Mouse (Mus musculus): ENCODE data around the gene Ush2a. TPM values are rescaled to one million over a fixed set of nuclear protein-coding genes. Genes with fewer than 3 reads are reported as not detected.

Ush2a gene
- polyA plus RNA-seq, 1 experiment: 4.2 TPM

DNA sequence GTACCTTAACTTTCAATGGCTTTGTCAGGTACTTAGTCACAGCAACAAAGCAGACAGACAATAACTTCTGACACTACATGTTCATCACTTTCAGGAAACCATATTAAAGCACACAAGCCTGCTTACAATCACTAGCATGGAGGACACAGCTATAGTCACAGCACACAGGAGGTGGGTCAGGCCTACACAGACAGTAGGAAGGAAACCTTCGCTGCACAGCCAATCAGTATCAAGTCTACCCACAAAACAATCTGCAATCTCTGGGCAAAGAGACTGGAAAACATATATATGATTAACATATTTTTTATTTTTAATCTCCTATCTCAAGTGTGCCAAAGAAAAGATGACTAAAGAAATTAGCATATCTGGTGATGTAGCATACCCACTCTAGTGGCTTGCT is 743.0 kb downstream of the Ush2a start:
- Histone ChIP-seq H3K36me3 (ENCODE audit: control insufficient read depth, insufficient read depth, low read length) (no peaks in the 10 kb centered on the region), H3K27me3 (ENCODE audit: control insufficient read depth, insufficient read depth, low read length) (no peaks in the 10 kb centered on the region), H3K27ac (ENCODE audit: control insufficient read depth, insufficient read depth, low read depth, low read length) (no peak overlapping the region), H3K4me1 (ENCODE audit: control insufficient read depth, insufficient read depth, low read length) (peaks cover 5% of the 10 kb centered on the region), H3K4me3 (ENCODE audit: control insufficient read depth, low read depth, low read length) (no peak overlapping the region)
- no peak for TF ChIP-seq CTCF (IDR thresholded peaks at IDR 0.05; ENCODE audit: control insufficient read depth, insufficient read depth, insufficient replicate concordance, low read depth, low read length)
- no peak for TF ChIP-seq POLR2A (IDR thresholded peaks at IDR 0.05; ENCODE audit: control insufficient read depth, low read depth, low read length)

- TF ChIP-seq CTCF (IDR thresholded peaks at IDR 0.05; ENCODE audit: control insufficient read depth, insufficient read depth, insufficient replicate concordance, low read depth, low read length): no peak
- H3K27ac ChIP-seq (ENCODE audit: control insufficient read depth, insufficient read depth, low read depth, low read length): no peak overlapping the region
- H3K4me1 ChIP-seq (ENCODE audit: control insufficient read depth, insufficient read depth, low read length): peaks cover 5% of the 10 kb centered on the region
- no peak overlapping the region for H3K4me3 ChIP-seq (ENCODE audit: control insufficient read depth, low read depth, low read length)
- no peaks in the 10 kb centered on the region for H3K36me3 ChIP-seq (ENCODE audit: control insufficient read depth, insufficient read depth, low read length)
- H3K27me3 ChIP-seq (ENCODE audit: control insufficient read depth, insufficient read depth, low read length): no peaks in the 10 kb centered on the region
Observed at GRCm38 (mm10) chr1:189006267-189006666, 744.4 kb downstream of the Ush2a start.

GRCm38 (mm10) chr1:189006826-189007225 is 745.0 kb downstream of the Ush2a start:
- peak overlapping the region; percentile 77 for H3K4me3 ChIP-seq (ENCODE audit: control insufficient read depth, low read depth, low read length)
- no peak overlapping the region for H3K27ac ChIP-seq (ENCODE audit: control insufficient read depth, insufficient read depth, low read depth, low read length)
- peaks cover 5% of the 10 kb centered on the region for H3K4me1 ChIP-seq (ENCODE audit: control insufficient read depth, insufficient read depth, low read length)
- TF ChIP-seq CTCF (IDR thresholded peaks at IDR 0.05; ENCODE audit: control insufficient read depth, insufficient read depth, insufficient replicate concordance, low read depth, low read length) (no peak), POLR2A (IDR thresholded peaks at IDR 0.05; ENCODE audit: control insufficient read depth, low read depth, low read length) (no peak)
- H3K36me3 ChIP-seq (ENCODE audit: control insufficient read depth, insufficient read depth, low read length): no peaks in the 10 kb centered on the region
- no peaks in the 10 kb centered on the region for H3K27me3 ChIP-seq (ENCODE audit: control insufficient read depth, insufficient read depth, low read length)

GRCm38 (mm10) chr1:189007239-189007979 is 745.6 kb downstream of the Ush2a start, which contains the start of gene Kctd3:
Kctd3 (minus strand) TSS chr1:189007841.
- peaks cover 5% of the 10 kb centered on the region for H3K4me1 ChIP-seq (ENCODE audit: control insufficient read depth, insufficient read depth, low read length)
- H3K27me3 ChIP-seq (ENCODE audit: control insufficient read depth, insufficient read depth, low read length): no peaks in the 10 kb centered on the region
- TF ChIP-seq POLR2A (IDR thresholded peaks at IDR 0.05; ENCODE audit: control insufficient read depth, low read depth, low read length): peak; percentile 80
- no peak for TF ChIP-seq CTCF (IDR thresholded peaks at IDR 0.05; ENCODE audit: control insufficient read depth, insufficient read depth, insufficient replicate concordance, low read depth, low read length)
- no peaks in the 10 kb centered on the region for H3K36me3 ChIP-seq (ENCODE audit: control insufficient read depth, insufficient read depth, low read length)
- peak within 1 kb of the TSS; percentile 77 for H3K4me3 ChIP-seq (ENCODE audit: control insufficient read depth, low read depth, low read length)
- 0 out of 2 replicates have a peak within 1 kb of the TSS, but pooled peaks have one; percentile 10 for H3K27ac ChIP-seq (ENCODE audit: control insufficient read depth, insufficient read depth, low read depth, low read length)

DNA sequence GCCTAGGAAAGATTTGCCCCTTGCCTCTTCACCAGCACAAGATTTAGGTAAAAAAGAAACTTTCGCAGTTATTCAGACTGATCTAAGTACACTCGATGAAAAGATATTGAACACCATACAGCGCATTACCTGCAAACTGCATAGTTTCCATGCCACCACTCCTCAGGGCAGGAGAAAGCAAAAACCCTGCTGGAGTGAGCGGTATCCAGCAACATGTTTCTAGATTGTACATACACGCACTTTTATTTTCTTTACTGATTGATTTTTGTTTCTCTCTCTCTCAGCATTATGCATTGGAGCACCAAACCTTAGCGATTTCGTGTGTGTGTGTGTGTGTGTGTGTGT is 746.1 kb downstream of the Ush2a start:
- Histone ChIP-seq H3K4me3 (ENCODE audit: control insufficient read depth, low read depth, low read length) (peak overlapping the region; percentile 23), H3K27me3 (ENCODE audit: control insufficient read depth, insufficient read depth, low read length) (no peaks in the 10 kb centered on the region), H3K27ac (ENCODE audit: control insufficient read depth, insufficient read depth, low read depth, low read length) (no peak overlapping the region), H3K36me3 (ENCODE audit: control insufficient read depth, insufficient read depth, low read length) (no peaks in the 10 kb centered on the region), H3K4me1 (ENCODE audit: control insufficient read depth, insufficient read depth, low read length) (peaks cover 5% of the 10 kb centered on the region)
- TF ChIP-seq CTCF (IDR thresholded peaks at IDR 0.05; ENCODE audit: control insufficient read depth, insufficient read depth, insufficient replicate concordance, low read depth, low read length) (no peak), POLR2A (IDR thresholded peaks at IDR 0.05; ENCODE audit: control insufficient read depth, low read depth, low read length) (no peak)

DNA sequence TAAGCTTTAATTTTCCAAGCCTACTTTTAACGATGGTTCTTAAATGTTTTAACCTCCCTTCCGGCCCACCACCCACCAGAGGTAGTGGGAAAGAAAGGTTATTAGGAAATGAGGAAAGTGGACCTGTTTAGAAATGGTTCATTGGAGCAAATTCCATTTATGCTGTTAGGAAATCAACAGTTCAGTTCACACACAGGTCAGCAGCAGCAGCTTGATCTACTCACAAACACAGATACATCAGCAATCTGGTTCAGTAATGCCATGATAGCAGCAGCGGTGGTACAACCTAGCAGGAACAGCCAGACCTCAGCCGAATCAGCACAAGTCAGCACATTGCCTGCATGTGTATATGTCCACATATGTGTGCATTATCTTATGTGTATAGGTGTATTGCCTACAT is 748.8 kb downstream of the Ush2a start:
- no peak for TF ChIP-seq POLR2A (IDR thresholded peaks at IDR 0.05; ENCODE audit: control insufficient read depth, low read depth, low read length)
- no peak for TF ChIP-seq CTCF (IDR thresholded peaks at IDR 0.05; ENCODE audit: control insufficient read depth, insufficient read depth, insufficient replicate concordance, low read depth, low read length)
- H3K36me3 ChIP-seq (ENCODE audit: control insufficient read depth, insufficient read depth, low read length): no peaks in the 10 kb centered on the region
- no peak overlapping the region for H3K4me3 ChIP-seq (ENCODE audit: control insufficient read depth, low read depth, low read length)
- H3K4me1 ChIP-seq (ENCODE audit: control insufficient read depth, insufficient read depth, low read length): peaks cover 9% of the 10 kb centered on the region
- no peaks in the 10 kb centered on the region for H3K27me3 ChIP-seq (ENCODE audit: control insufficient read depth, insufficient read depth, low read length)
- H3K27ac ChIP-seq (ENCODE audit: control insufficient read depth, insufficient read depth, low read depth, low read length): no peak overlapping the region

- Histone ChIP-seq H3K27ac (ENCODE audit: control insufficient read depth, insufficient read depth, low read depth, low read length) (no peak overlapping the region), H3K4me3 (ENCODE audit: control insufficient read depth, low read depth, low read length) (no peak overlapping the region), H3K36me3 (ENCODE audit: control insufficient read depth, insufficient read depth, low read length) (no peaks in the 10 kb centered on the region), H3K27me3 (ENCODE audit: control insufficient read depth, insufficient read depth, low read length) (no peaks in the 10 kb centered on the region), H3K4me1 (ENCODE audit: control insufficient read depth, insufficient read depth, low read length) (peaks cover 4% of the 10 kb centered on the region)
- TF ChIP-seq POLR2A (IDR thresholded peaks at IDR 0.05; ENCODE audit: control insufficient read depth, low read depth, low read length) (no peak), CTCF (IDR thresholded peaks at IDR 0.05; ENCODE audit: control insufficient read depth, insufficient read depth, insufficient replicate concordance, low read depth, low read length) (no peak)
Observed at GRCm38 (mm10) chr1:189012846-189013586, 751.2 kb downstream of the Ush2a start.
